Mouse (Mus musculus): ENCODE results near the gene Duxbl3.
"Not testable (repeated sequence)": the region's sequence is repeated elsewhere in the genome, so short reads cannot be mapped to it uniquely, and the experiment has no call there.

The Duxbl3 gene

GRCm38 (mm10) chr14:26257756-26258617 is at the start of gene Duxbl3:
TSS of gene Duxbl3 (plus strand) at chr14:26257962.
- in situ Hi-C loops (cut with MboI, MseI), result not testable (repeated sequence)

- in situ Hi-C loops (cut with MboI, MseI), result not testable (repeated sequence)
These were observed 41.3 kb upstream of the Duxbl3 start for GRCm38 (mm10) chr14:26216233-26217000.

GRCm38 (mm10) chr14:26237183-26237582 is 20.6 kb upstream of the Duxbl3 start:
- in situ Hi-C loops (cut with MboI, MseI), result not testable (repeated sequence)

DNA sequence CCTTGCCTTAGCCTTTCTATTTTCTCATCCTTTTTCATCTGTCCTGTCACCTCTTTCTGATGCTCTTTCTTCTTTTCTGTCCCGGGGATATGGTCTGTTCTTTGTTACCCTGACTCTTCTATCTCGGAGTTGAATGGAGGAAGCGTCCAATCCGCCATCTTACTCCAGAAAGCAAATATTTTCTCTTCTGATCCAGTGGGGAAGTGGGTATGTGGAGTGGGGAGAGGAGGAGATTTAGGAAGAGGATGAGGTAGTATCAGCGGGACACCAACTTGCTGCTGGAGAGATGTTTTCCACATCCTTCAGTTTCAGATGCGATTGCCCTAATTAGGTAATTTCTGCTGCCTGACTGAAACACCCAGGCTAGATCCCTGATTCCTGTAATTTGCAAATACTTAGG is 967 bp downstream of the Duxbl3 start:
- in situ Hi-C loops (cut with MboI, MseI), result not testable (repeated sequence)

DNA sequence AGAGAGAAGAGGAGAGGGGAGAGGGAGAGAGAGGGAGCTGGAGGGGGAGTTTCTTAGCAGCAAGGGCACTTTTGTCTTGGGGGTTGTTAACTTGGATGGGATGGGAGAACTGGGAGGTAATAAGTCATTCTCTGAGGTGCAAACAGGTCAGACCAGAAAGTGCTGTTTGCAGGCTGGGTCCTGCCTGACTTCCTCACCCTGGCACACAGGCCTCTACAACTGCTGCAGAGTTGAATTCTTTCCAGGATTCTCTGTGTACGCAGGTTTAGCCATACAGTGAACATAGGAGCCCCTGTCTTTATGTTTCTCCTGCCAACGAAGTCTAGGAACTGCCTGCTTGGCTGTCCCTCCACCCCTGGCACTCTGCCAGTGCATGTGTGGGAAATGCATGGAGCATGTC is 29.0 kb downstream of the Duxbl3 start:
- in situ Hi-C loops (cut with MboI, MseI), result not testable (repeated sequence)

GRCm38 (mm10) chr14:26293859-26294258 is 36.1 kb downstream of the Duxbl3 start:
- in situ Hi-C loops (cut with MboI, MseI), result loop anchor here (5.0 kb wide), 1 partner anchor 142 kb away; no protein-coding TSS in a partner anchor

- in situ Hi-C loops (cut with MboI, MseI), result loop anchor here (5.0 kb wide), 1 partner anchor 285 kb away; no protein-coding TSS in a partner anchor
These were observed 39.3 kb downstream of the Duxbl3 start for GRCm38 (mm10) chr14:26297055-26297454.

GRCm38 (mm10) chr14:26297484-26297883 is 39.7 kb downstream of the Duxbl3 start:
- in situ Hi-C loops (cut with MboI, MseI), result loop anchor here (5.0 kb wide), 1 partner anchor 285 kb away; no protein-coding TSS in a partner anchor

GRCm38 (mm10) chr14:26303111-26303510 is 45.3 kb downstream of the Duxbl3 start:
- in situ Hi-C loops (cut with MboI, MseI), result no loop called here

- in situ Hi-C loops (cut with MboI, MseI), result no loop called here
These were observed 48.3 kb downstream of the Duxbl3 start for GRCm38 (mm10) chr14:26306032-26306431.

DNA sequence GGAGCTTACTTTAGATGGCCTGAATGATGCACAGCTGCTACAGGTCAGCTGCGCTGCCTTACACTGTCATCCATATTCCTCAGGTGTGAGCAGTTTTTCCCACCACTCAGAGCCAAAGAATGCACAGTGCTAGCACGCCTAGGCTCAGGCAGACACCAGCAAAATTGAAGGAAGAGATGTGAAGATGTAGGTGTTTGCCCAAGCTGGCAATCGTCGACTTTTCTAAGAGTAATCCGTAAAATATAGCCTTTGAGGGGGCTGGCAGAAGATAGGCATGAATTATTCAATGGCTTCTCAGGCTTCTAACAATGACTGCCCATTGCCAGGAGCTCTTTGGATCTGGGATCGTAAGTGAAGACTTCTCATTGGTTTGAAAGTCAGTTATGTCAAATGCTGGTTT is 51.1 kb downstream of the Duxbl3 start:
- in situ Hi-C loops (cut with MboI, MseI), result no loop called here

- in situ Hi-C loops (cut with MboI, MseI), result no loop called here
These were observed 51.7 kb downstream of the Duxbl3 start for GRCm38 (mm10) chr14:26309511-26309910.

- in situ Hi-C loops (cut with MboI, MseI), result no loop called here
These were observed 58.5 kb downstream of the Duxbl3 start for GRCm38 (mm10) chr14:26316246-26316730.
